Mouse (Mus musculus) forebrain, embryonic 12.5 days (tissue): ENCODE data around the gene Il21r. TPM values are rescaled to one million over a fixed set of nuclear protein-coding genes. Genes with fewer than 3 reads are reported as not detected.

Experiments
- ATAC-seq: fragments of 200-750 bp; cut with Nextera tagmentation; 2 replicates; pipeline ENCODE4 v1.8.0; 2017; ENCODE audit warnings: moderate TSS enrichment; ENCODE audit not compliant: low FRiP score
- H3K27ac ChIP-seq: fragments of 300-500 bp; sonication (generic); 2 replicates; pipeline ENCODE4 v1.5.1; 2016; ENCODE audit warnings: mild to moderate bottlenecking
- H3K27me3 ChIP-seq: fragments of 300-500 bp; sonication (generic); 2 replicates; pipeline ENCODE4 v1.6.1; 2016; ENCODE audit warnings: mild to moderate bottlenecking
- H3K36me3 ChIP-seq: fragments of 300-500 bp; sonication (generic); replicated peaks from 2 replicates; pipeline ENCODE4 v1.6.1; 2016; ENCODE audit warnings: mild to moderate bottlenecking
- H3K4me1 ChIP-seq: fragments of 300-500 bp; sonication (generic); 2 replicates; pipeline ENCODE4 v1.6.1; 2016
- H3K4me2 ChIP-seq: fragments of 300-500 bp; sonication (generic); 2 replicates; pipeline ENCODE4 v1.6.1; 2016; ENCODE audit warnings: mild to moderate bottlenecking, moderate library complexity
- H3K4me3 ChIP-seq: fragments of 300-500 bp; sonication (generic); replicated peaks from 2 replicates; pipeline ENCODE4 v1.5.1; 2016; ENCODE audit warnings: mild to moderate bottlenecking
- H3K9ac ChIP-seq: fragments of 300-500 bp; sonication (generic); 2 replicates; pipeline ENCODE4 v1.6.1; 2016; ENCODE audit warnings: mild to moderate bottlenecking
- H3K9me3 ChIP-seq: fragments of 300-500 bp; sonication (generic); 2 replicates; pipeline ENCODE4 v1.6.1; 2016
- WGBS: fragments of 180-500 bp; shearing (Covaris S2); methylation state at CpG from one replicate; pipeline ENCODE4 v1.1.7; 2016; 5-methylcytosine and 5-hydroxymethylcytosine counted together
- polyA plus RNA-seq: library from polyadenylated mRNA; unstranded; fragments of >200 nt; fragmentation: Nextera tagmentation; extraction: Ambion mirVana; gene quantifications from 2 replicates; pipeline ENCODE4 v1.2.1, GENCODE M21; 2016

Il21r gene
- polyA plus RNA-seq, 1 experiment from 2014 or later: 0.31 TPM

- Histone ChIP-seq H3K9ac (0 out of 2 replicates have a peak overlapping the region, but pooled peaks have one; percentile 34), H3K27me3 (no peaks in the 10 kb centered on the region), H3K4me1 (peaks cover 11% of the 10 kb centered on the region), H3K36me3 (peaks cover 47% of the 10 kb centered on the region), H3K4me3 (no peak overlapping the region), H3K9me3 (no peaks in the 10 kb centered on the region), H3K4me2 (no peak overlapping the region), H3K27ac (peak overlapping the region; percentile 63)
- peak; percentile 75 for ATAC-seq
- WGBS: 29% methylated on average over 9 of the region's 9 CpGs
Measured at GRCm38 (mm10) chr7:125638870-125639386, 35.7 kb downstream of the Il21r start.

- Histone ChIP-seq H3K9ac (no peak overlapping the region), H3K4me3 (no peak overlapping the region), H3K4me2 (no peak overlapping the region), H3K9me3 (no peaks in the 10 kb centered on the region), H3K4me1 (peaks cover 6% of the 10 kb centered on the region), H3K27ac (no peak overlapping the region), H3K36me3 (peaks cover 96% of the 10 kb centered on the region), H3K27me3 (no peaks in the 10 kb centered on the region)
- WGBS: 90% methylated on average over 6 of the region's 6 CpGs
- no peak for ATAC-seq
Measured at GRCm38 (mm10) chr7:125643880-125644279, 40.7 kb downstream of the Il21r start.

GRCm38 (mm10) chr7:125645413-125645812 lies 42.2 kb downstream of the Il21r start:
- no peak overlapping the region for H3K4me2 ChIP-seq
- H3K9me3 ChIP-seq: no peaks in the 10 kb centered on the region
- no peak for ATAC-seq
- no peaks in the 10 kb centered on the region for H3K4me1 ChIP-seq
- no peak overlapping the region for H3K27ac ChIP-seq
- no peak overlapping the region for H3K9ac ChIP-seq
- peaks cover 100% of the 10 kb centered on the region for H3K36me3 ChIP-seq
- no peaks in the 10 kb centered on the region for H3K27me3 ChIP-seq
- H3K4me3 ChIP-seq: no peak overlapping the region
- WGBS: 97% methylated on average over 7 of the region's 7 CpGs

DNA sequence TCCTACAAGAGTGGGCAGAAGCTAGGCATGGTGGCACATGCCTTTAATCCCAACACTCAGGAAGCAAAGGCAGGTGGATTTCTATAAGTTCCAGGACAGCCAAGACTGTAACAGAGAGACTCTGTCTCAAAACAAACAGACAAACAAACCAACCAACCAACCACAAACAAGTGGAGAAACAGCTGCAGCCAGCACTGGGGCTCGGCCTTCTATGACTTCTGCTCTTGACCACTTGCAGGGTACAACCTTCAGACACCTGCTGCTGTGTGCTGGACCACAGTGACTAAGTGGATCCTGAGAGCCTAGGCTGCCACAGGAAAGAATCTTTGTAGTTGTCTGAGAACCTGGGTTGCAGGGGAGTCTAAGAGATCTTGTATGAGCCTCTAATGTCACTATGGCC lies 45.8 kb downstream of the Il21r start:
- Histone ChIP-seq H3K4me1 (no peaks in the 10 kb centered on the region), H3K27me3 (no peaks in the 10 kb centered on the region), H3K9ac (no peak overlapping the region), H3K36me3 (peaks cover 100% of the 10 kb centered on the region), H3K4me3 (no peak overlapping the region), H3K27ac (no peak overlapping the region), H3K9me3 (no peaks in the 10 kb centered on the region), H3K4me2 (no peak overlapping the region)
- 87% methylated on average over 1 of the region's 1 CpGs for WGBS
- ATAC-seq: no peak

DNA sequence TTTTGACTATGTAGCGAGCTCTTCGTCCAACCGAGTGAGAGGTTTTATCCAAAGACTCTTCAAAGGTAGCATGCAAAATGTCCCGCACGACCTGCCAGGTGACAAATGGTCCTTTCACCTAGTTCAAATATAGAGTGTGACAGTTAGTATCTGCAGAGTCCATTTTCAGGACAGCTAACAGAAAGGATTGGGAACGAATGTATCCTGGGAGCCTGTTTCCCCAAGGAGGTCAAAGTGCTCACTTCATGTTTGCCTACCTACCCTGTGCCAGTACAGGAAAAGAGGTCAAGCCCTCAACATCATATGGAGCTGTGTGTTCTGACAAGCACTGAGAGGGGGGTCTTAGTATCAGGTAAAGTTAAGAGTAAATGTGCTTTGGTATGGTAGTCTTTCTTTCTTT lies 54.3 kb downstream of the Il21r start:
- Histone ChIP-seq H3K27me3 (no peaks in the 10 kb centered on the region), H3K9ac (no peak overlapping the region), H3K27ac (no peak overlapping the region), H3K9me3 (no peaks in the 10 kb centered on the region), H3K4me1 (no peaks in the 10 kb centered on the region), H3K4me2 (no peak overlapping the region), H3K4me3 (no peak overlapping the region), H3K36me3 (peaks cover 99% of the 10 kb centered on the region)
- whole genome bisulfite sequencing: 93% methylated on average over 6 of the region's 6 CpGs
- ATAC-seq: no peak

GRCm38 (mm10) chr7:125663654-125664053 lies 60.4 kb downstream of the Il21r start:
- no peak overlapping the region for H3K4me3 ChIP-seq
- H3K27ac ChIP-seq: no peak overlapping the region
- ATAC-seq: no peak
- H3K4me2 ChIP-seq: no peak overlapping the region
- no peaks in the 10 kb centered on the region for H3K27me3 ChIP-seq
- peaks cover 99% of the 10 kb centered on the region for H3K36me3 ChIP-seq
- H3K9ac ChIP-seq: no peak overlapping the region
- H3K4me1 ChIP-seq: no peaks in the 10 kb centered on the region
- no peaks in the 10 kb centered on the region for H3K9me3 ChIP-seq
- 82% methylated on average over 3 of the region's 3 CpGs for WGBS

- Histone ChIP-seq H3K36me3 (peaks cover 100% of the 10 kb centered on the region), H3K27ac (no peak overlapping the region)
- WGBS: 93% methylated on average over 6 of the region's 6 CpGs
Measured at GRCm38 (mm10) chr7:125670865-125671264, 67.6 kb downstream of the Il21r start.

DNA sequence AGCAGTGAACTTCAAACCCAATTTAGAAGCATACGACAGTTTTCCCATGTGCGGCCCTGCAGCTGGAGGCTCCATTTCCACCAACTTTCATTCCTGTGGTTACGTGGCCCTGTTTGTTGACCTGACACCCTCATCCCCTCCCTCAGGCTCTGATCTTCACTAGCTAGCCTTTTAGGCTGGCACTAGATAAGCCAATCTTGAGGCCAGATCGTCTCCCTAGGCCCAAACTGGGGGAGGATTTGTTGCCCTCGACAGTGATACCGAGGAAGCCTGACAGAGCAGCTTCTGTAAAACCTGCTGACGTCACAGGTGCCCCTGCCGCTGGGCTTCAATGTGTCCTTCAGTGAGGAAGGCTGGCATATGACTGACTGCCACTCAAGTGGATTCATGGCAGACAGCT lies 68.2 kb downstream of the Il21r start:
- no peak for ATAC-seq
- Histone ChIP-seq H3K9me3 (no peaks in the 10 kb centered on the region), H3K27me3 (no peaks in the 10 kb centered on the region), H3K27ac (no peak overlapping the region), H3K4me1 (no peaks in the 10 kb centered on the region), H3K36me3 (peaks cover 100% of the 10 kb centered on the region), H3K9ac (no peak overlapping the region), H3K4me3 (no peak overlapping the region), H3K4me2 (no peak overlapping the region)
- 90% methylated on average over 8 of the region's 8 CpGs for WGBS

More at GRCm38 (mm10) chr7:125670865-125671264, 67.6 kb downstream of the Il21r start:
- H3K9ac ChIP-seq: no peak overlapping the region
- H3K4me3 ChIP-seq: no peak overlapping the region
- no peaks in the 10 kb centered on the region for H3K9me3 ChIP-seq
- no peak overlapping the region for H3K4me2 ChIP-seq
- no peaks in the 10 kb centered on the region for H3K27me3 ChIP-seq
- no peaks in the 10 kb centered on the region for H3K4me1 ChIP-seq
- ATAC-seq: no peak

GRCm38 (mm10) chr7:125674916-125675315 lies 71.7 kb downstream of the Il21r start:
- Histone ChIP-seq H3K27me3 (no peaks in the 10 kb centered on the region), H3K9me3 (no peaks in the 10 kb centered on the region), H3K4me1 (no peaks in the 10 kb centered on the region), H3K36me3 (peaks cover 100% of the 10 kb centered on the region), H3K27ac (no peak overlapping the region), H3K9ac (no peak overlapping the region), H3K4me2 (no peak overlapping the region), H3K4me3 (no peak overlapping the region)
- no peak for ATAC-seq
- WGBS: 87% methylated on average over 2 of the region's 2 CpGs

GRCm38 (mm10) chr7:125678756-125679155 lies 75.5 kb downstream of the Il21r start:
- Histone ChIP-seq H3K9me3 (no peaks in the 10 kb centered on the region), H3K36me3 (peaks cover 94% of the 10 kb centered on the region), H3K4me2 (no peak overlapping the region), H3K27ac (no peak overlapping the region), H3K4me3 (no peak overlapping the region), H3K9ac (no peak overlapping the region), H3K27me3 (no peaks in the 10 kb centered on the region), H3K4me1 (no peaks in the 10 kb centered on the region)
- WGBS: 77% methylated on average over 8 of the region's 8 CpGs
- no peak for ATAC-seq

GRCm38 (mm10) chr7:125679936-125680335 lies 76.7 kb downstream of the Il21r start:
- no peak overlapping the region for H3K4me3 ChIP-seq
- H3K9ac ChIP-seq: no peak overlapping the region
- no peaks in the 10 kb centered on the region for H3K27me3 ChIP-seq
- H3K9me3 ChIP-seq: no peaks in the 10 kb centered on the region
- no peak overlapping the region for H3K27ac ChIP-seq
- ATAC-seq: no peak
- no peak overlapping the region for H3K4me2 ChIP-seq
- no peaks in the 10 kb centered on the region for H3K4me1 ChIP-seq
- 76% methylated on average over 9 of the region's 9 CpGs for WGBS
- peaks cover 85% of the 10 kb centered on the region for H3K36me3 ChIP-seq
